Mouse (Mus musculus) heart, postnatal 0 days (tissue): ENCODE data around the gene Ppm1l.

Experiments used
- CTCF ChIP-seq: IDR thresholded peaks from 2 replicates; pipeline ENCODE4 v1.5.1; 2016; ENCODE audit warnings: antibody characterized with exemption, control low read depth, low read depth
- EP300 ChIP-seq: IDR thresholded peaks from 2 replicates; pipeline ENCODE4 v1.6.1; 2016; ENCODE audit warnings: antibody characterized with exemption, low read depth

DNA sequence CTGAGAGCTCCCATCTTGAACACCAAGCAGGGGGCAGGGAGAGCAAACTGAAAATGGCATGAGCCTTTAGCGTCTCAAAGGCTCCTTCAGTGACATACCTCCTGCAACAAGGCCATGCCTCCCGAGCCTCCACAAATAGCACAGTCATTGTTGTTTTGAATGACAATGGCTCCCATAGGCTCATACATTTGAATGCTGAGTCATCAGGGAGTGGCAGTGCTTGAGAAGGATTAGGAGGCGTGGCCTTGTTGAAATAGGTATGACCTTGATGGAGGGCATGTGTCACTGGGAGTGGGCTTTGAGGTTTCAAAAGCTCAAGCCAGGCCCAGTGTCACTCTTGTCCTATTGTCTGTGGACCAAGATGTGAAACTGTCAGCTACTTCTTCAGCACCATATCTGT is 205.6 kb downstream of the Ppm1l start:
- TF ChIP-seq CTCF (no peak), EP300 (no peak)
